Mouse (Mus musculus) neural tube, embryonic 15.5 days (tissue): ENCODE measurements around the gene Tspan8. TPM values are rescaled to one million over a fixed set of nuclear protein-coding genes. Genes with fewer than 3 reads are reported as not detected.

Experiments
- ATAC-seq: fragments of 200-750 bp; cut with Nextera tagmentation; 2 replicates; pipeline ENCODE4 v1.8.0; 2017; ENCODE audit warnings: mild to moderate bottlenecking, moderate TSS enrichment, moderate library complexity; ENCODE audit not compliant: low FRiP score
- H3K27ac ChIP-seq: fragments of 300-500 bp; sonication (generic); replicated peaks from 2 replicates; pipeline ENCODE4 v1.5.1; 2015; ENCODE audit warnings: mild to moderate bottlenecking, inconsistent platforms
- H3K27me3 ChIP-seq: fragments of 300-500 bp; sonication (generic); replicated peaks from 2 replicates; pipeline ENCODE4 v1.6.1; 2015; ENCODE audit warnings: inconsistent platforms
- H3K36me3 ChIP-seq: fragments of 300-500 bp; sonication (generic); 2 replicates; pipeline ENCODE4 v1.6.1; 2015; ENCODE audit warnings: inconsistent platforms
- H3K4me1 ChIP-seq: fragments of 300-500 bp; sonication (generic); 2 replicates; pipeline ENCODE4 v1.6.1; 2015; ENCODE audit warnings: inconsistent platforms
- H3K4me2 ChIP-seq: fragments of 300-500 bp; sonication (generic); 2 replicates; pipeline ENCODE4 v1.6.1; 2015; ENCODE audit warnings: inconsistent platforms, mild to moderate bottlenecking, moderate library complexity
- H3K4me3 ChIP-seq: fragments of 300-500 bp; sonication (generic); replicated peaks from 2 replicates; pipeline ENCODE4 v1.5.1; 2015; ENCODE audit warnings: mild to moderate bottlenecking, inconsistent platforms
- H3K9ac ChIP-seq: fragments of 300-500 bp; sonication (generic); replicated peaks from 2 replicates; pipeline ENCODE4 v1.6.1; 2015; ENCODE audit warnings: mild to moderate bottlenecking, inconsistent platforms
- H3K9me3 ChIP-seq: fragments of 300-500 bp; sonication (generic); replicated peaks from 2 replicates; pipeline ENCODE4 v1.6.1; 2016; ENCODE audit warnings: inconsistent platforms
- WGBS: fragments of 180-500 bp; shearing (Covaris S2); methylation state at CpG from one replicate; pipeline ENCODE4 v1.1.7; 2015; ENCODE audit warnings: mixed read lengths; 5-methylcytosine and 5-hydroxymethylcytosine counted together
- polyA plus RNA-seq: library from polyadenylated mRNA; unstranded; fragments of >200 nt; fragmentation: Nextera tagmentation; extraction: Ambion mirVana; gene quantifications from 2 replicates; pipeline ENCODE4 v1.2.1, GENCODE M21; 2015

The Tspan8 gene
- polyA plus RNA-seq = 0.82 and 20.5 TPM in 2 replicates

DNA sequence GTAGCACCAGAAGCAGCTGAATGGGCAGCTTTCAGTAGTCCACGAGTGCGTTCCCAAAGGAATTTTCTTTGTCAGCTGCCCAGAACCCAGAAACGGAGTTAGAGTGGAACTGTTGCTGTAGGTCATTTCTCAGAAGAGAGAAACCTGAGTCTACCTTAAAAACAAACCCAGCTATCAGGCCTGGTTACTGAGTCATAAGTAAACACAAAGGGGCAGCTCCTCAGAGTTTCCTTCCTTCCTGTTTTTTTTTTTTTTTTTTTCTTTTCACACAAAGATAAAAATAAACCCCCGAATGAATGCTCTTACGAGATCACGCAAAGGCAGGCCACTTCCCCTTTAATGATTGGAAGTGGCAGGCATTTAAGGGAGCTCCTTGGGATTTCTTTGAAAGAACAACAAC is at the start of gene Tspan8:
TSS of gene Tspan8 (plus strand) at position 322 of the 400 bp plus-strand sequence.
- Histone ChIP-seq H3K4me3 (no peak within 1 kb of the TSS), H3K4me1 (no peaks in the 10 kb centered on the region), H3K9ac (no peak within 1 kb of the TSS), H3K9me3 (no peaks in the 10 kb centered on the region), H3K4me2 (no peak within 1 kb of the TSS), H3K27ac (no peak within 1 kb of the TSS), H3K36me3 (no peaks in the 10 kb centered on the region), H3K27me3 (no peaks in the 10 kb centered on the region)
- 66% methylated on average over 6 of the region's 6 CpGs for WGBS
- ATAC-seq = no peak

DNA sequence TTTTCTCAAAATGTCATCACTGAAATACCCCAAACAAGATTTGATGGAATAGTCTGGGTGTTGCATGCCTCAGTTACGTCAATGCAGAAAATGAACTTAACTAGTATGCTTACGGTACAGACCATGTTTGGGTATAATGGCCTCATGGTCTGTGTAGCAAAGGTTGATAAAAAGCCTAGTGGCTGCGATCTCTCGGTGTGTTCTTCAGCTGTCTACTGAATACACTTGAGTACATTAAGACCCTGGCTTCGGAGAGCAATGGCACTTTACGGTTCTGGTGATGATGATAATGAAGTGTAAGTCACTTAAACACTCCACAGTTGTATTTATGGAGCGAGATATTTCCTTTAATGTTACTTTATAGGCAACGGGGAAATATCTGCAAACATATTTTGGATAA is 46.6 kb upstream of the Tspan8 start:
- H3K4me1 ChIP-seq = no peaks in the 10 kb centered on the region
- ATAC-seq = no peak
- H3K36me3 ChIP-seq = no peaks in the 10 kb centered on the region
- no peak overlapping the region for H3K4me3 ChIP-seq
- 94% methylated on average over 8 of the region's 8 CpGs for WGBS
- no peak overlapping the region for H3K9ac ChIP-seq
- no peaks in the 10 kb centered on the region for H3K27me3 ChIP-seq
- no peak overlapping the region for H3K4me2 ChIP-seq
- no peak overlapping the region for H3K27ac ChIP-seq
- no peaks in the 10 kb centered on the region for H3K9me3 ChIP-seq

DNA sequence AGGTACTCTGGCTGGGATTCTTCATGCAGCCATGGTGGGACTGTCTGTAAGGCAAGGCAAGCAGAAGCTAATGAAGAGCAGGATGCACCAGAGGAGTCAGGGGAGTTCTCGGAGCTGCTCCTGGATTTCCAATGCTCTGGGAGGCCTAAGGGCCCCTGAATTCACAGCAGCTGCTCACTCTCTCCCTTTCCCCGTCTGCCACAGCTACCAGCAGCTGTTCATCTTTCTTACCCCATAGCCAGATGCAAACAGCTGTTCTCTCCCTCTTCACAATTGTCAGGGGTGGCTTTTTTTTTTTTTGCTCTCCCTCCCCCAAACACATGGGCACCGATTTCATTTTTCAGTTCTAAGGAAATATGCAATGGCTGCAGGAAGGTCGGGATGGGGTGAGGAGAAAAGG is 42.2 kb upstream of the Tspan8 start:
- WGBS = 52% methylated on average over 4 of the region's 4 CpGs
- Histone ChIP-seq H3K27ac (no peak overlapping the region), H3K36me3 (no peaks in the 10 kb centered on the region), H3K4me1 (peaks cover 4% of the 10 kb centered on the region; the same call in 1 of the 2 replicates), H3K4me2 (no peak overlapping the region), H3K9me3 (no peaks in the 10 kb centered on the region), H3K4me3 (no peak overlapping the region), H3K9ac (no peak overlapping the region), H3K27me3 (no peaks in the 10 kb centered on the region)
- ATAC-seq = no peak

DNA sequence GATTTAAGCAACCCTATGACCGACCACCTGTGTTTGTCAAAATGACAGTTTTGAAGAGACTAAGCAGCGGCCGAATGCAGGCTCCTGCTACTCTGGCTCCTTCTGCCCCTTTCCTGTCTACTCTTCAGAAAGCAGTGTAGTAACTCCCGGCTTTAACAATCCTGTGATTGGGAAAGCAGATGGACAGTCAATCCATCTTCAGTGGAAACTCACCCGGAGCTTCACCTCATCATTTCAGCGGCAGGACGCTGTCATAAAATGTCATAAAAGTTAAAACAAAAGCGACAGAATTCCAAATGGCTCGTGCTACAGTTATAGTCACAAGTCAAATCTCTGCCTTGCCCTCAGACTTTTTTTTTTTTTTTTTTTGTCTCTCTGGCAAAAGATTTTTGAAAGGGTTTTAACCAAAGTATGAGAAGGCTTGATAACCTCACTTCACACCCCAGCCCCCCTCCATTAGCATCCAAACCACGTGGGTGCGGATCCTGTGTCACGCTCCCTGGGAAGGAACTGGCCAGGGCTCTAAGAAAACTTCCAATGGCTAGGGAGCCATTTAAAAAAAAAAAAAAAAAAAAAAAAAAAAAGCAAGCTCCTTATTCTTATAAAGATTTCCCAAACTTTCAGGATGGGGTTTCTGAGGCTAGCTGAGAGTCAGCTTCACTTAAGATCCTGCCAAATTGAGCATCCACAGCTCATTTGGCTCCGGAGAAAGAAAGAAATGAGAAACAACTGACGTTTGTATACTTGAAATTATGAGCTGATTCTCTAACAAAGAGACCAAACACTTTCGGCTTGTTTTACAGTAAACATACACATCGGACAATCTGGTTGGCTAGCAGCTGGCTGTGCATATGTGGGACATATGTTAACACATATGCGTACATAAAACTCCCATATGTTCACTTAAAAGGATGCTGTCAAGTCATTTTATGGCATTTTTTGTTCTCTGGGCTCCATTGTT is 40.4 kb upstream of the Tspan8 start:
- H3K36me3 ChIP-seq = no peaks in the 10 kb centered on the region
- no peaks in the 10 kb centered on the region for H3K9me3 ChIP-seq
- H3K4me3 ChIP-seq = no peak overlapping the region
- 29% methylated on average over 17 of the region's 17 CpGs for WGBS
- no peaks in the 10 kb centered on the region for H3K27me3 ChIP-seq
- H3K27ac ChIP-seq = no peak overlapping the region
- no peak overlapping the region; the same call in 1 of the 2 replicates for H3K4me2 ChIP-seq
- peaks cover 4% of the 10 kb centered on the region; the same call in 1 of the 2 replicates for H3K4me1 ChIP-seq
- no peak for ATAC-seq
- no peak overlapping the region for H3K9ac ChIP-seq

DNA sequence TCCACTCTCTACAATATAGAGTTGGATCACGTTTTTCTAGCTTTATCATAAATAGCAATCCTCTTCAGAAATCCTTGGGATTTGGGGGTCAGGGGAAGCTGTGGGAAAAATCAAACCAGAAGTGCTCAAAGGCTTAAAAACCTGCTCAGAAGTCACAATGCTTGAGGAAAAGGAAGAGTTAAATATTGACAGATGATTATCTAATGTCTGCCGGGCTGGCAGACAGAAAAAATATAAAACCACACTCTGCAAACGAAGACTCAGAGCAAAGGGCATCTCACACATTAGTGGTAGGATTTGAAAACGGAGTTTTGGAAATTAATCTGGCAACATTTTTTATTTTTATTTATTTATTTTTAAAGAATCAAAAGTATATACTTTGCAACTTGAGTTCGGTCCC is 39.3 kb upstream of the Tspan8 start:
- WGBS = 75% methylated on average over 5 of the region's 5 CpGs
- peaks cover 4% of the 10 kb centered on the region; the same call in 1 of the 2 replicates for H3K4me1 ChIP-seq
- H3K4me2 ChIP-seq = no peak overlapping the region
- no peak overlapping the region for H3K4me3 ChIP-seq
- H3K27ac ChIP-seq = no peak overlapping the region
- no peak overlapping the region for H3K9ac ChIP-seq
- H3K36me3 ChIP-seq = no peaks in the 10 kb centered on the region
- no peaks in the 10 kb centered on the region for H3K9me3 ChIP-seq
- H3K27me3 ChIP-seq = no peaks in the 10 kb centered on the region
- no peak for ATAC-seq

DNA sequence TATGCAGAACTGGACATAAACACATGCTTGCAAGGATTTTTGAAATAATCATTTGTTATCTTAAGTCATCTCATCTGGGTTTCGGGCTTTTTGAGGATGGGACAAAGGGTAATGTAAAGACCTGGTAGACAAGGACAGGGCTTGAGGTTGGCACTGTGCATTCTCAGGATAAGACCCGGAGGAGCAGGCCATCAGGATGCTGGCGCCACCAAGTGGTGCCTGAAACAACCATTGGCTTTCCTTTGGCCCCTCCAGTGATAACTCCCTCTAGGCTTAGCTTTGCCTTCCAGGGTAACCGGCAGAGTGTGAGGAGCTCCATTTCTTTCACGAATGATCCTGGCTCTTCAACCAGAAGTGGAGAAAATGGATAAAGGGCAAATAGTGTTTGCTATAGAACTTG is 38.0 kb upstream of the Tspan8 start:
- no peaks in the 10 kb centered on the region for H3K36me3 ChIP-seq
- H3K27me3 ChIP-seq = no peaks in the 10 kb centered on the region
- no peak overlapping the region for H3K4me2 ChIP-seq
- H3K4me3 ChIP-seq = no peak overlapping the region
- no peaks in the 10 kb centered on the region for H3K9me3 ChIP-seq
- 54% methylated on average over 5 of the region's 5 CpGs for WGBS
- no peak overlapping the region for H3K9ac ChIP-seq
- H3K27ac ChIP-seq = no peak overlapping the region
- no peak for ATAC-seq
- peaks cover 4% of the 10 kb centered on the region; the same call in 1 of the 2 replicates for H3K4me1 ChIP-seq

DNA sequence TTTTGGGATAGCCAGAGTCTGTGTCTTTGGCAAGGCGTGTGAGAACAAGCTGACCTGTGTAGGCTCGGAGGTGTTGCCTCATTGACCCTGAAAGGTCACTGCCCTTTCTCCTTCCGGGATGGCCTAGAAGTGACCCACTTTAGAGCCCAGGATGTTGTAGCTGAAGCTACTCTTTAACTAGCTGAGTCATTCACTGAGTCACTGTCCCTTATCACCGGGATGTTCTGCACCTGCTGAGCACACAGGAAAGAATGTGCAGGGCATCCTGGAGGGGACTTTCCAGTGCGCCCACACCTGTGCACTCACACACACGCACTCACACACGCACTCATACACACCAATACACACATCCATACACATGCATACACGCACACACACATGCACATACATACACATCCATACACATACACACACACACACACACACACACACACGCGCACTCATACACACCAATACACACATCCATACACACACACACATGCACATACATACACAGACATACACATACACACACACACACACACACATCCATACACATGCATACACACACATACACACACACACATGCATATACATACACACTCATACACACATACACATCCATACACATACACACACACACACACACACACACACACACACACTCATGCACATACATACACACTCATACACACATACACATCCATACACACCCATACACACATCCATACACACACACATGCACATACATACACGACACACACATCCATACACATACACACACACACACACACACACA is 36.2 kb upstream of the Tspan8 start:
- Histone ChIP-seq H3K4me2 (no peak overlapping the region), H3K9me3 (no peaks in the 10 kb centered on the region), H3K36me3 (no peaks in the 10 kb centered on the region), H3K27ac (no peak overlapping the region), H3K27me3 (no peaks in the 10 kb centered on the region), H3K4me1 (peaks cover 4% of the 10 kb centered on the region; the same call in 1 of the 2 replicates), H3K9ac (no peak overlapping the region), H3K4me3 (no peak overlapping the region)
- ATAC-seq = no peak
- WGBS = 79% methylated on average over 11 of the region's 11 CpGs

DNA sequence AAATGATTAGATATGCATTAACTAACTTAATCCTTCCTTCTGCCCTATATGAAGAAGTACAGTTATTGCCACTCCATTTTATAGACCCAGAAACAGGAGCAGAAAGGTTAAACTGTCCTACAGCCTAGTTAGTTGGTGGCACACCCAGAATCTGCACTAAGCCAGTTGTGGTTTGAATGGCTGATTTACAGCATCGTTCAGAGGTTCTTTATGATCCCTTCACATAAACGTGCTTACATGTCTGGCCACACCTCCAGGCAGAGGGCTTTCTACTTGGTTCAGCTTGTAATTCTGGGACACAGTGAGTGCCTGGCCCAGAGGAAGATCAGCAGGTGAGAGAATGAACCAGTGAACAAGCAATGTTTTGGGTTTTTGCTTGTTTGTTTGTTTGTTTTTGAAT is 33.4 kb upstream of the Tspan8 start:
- H3K4me3 ChIP-seq = no peak overlapping the region
- H3K4me1 ChIP-seq = no peaks in the 10 kb centered on the region
- H3K27ac ChIP-seq = no peak overlapping the region
- no peak overlapping the region for H3K4me2 ChIP-seq
- H3K36me3 ChIP-seq = no peaks in the 10 kb centered on the region
- H3K9me3 ChIP-seq = no peaks in the 10 kb centered on the region
- no peak overlapping the region for H3K9ac ChIP-seq
- WGBS = 30% methylated on average over 2 of the region's 2 CpGs
- H3K27me3 ChIP-seq = no peaks in the 10 kb centered on the region
- no peak for ATAC-seq

DNA sequence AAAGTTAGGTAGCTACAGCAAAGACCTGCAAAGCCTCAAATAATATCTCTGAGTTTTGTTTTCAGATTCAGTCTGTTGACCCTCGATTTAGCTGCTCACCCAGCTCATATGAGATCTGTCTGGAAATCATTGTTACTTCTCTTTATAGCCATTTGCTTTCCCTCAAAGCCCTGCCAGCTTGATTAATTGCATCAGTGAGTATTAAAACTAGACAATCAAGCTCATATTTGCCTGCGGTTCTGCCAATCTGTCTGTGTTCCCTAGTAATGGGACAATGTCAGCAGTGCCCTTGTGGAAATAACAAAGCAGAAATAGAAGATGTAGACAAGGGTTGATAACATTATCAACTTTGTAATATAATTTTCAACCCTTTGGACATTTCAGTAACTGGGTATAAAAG is 25.8 kb upstream of the Tspan8 start:
- H3K4me1 ChIP-seq = no peaks in the 10 kb centered on the region
- H3K27ac ChIP-seq = no peak overlapping the region
- no peak for ATAC-seq
- no peaks in the 10 kb centered on the region for H3K36me3 ChIP-seq
- no peak overlapping the region for H3K4me2 ChIP-seq
- no peaks in the 10 kb centered on the region for H3K27me3 ChIP-seq
- no peak overlapping the region for H3K9ac ChIP-seq
- H3K4me3 ChIP-seq = no peak overlapping the region
- H3K9me3 ChIP-seq = no peaks in the 10 kb centered on the region
- WGBS = 49% methylated on average over 2 of the region's 2 CpGs

DNA sequence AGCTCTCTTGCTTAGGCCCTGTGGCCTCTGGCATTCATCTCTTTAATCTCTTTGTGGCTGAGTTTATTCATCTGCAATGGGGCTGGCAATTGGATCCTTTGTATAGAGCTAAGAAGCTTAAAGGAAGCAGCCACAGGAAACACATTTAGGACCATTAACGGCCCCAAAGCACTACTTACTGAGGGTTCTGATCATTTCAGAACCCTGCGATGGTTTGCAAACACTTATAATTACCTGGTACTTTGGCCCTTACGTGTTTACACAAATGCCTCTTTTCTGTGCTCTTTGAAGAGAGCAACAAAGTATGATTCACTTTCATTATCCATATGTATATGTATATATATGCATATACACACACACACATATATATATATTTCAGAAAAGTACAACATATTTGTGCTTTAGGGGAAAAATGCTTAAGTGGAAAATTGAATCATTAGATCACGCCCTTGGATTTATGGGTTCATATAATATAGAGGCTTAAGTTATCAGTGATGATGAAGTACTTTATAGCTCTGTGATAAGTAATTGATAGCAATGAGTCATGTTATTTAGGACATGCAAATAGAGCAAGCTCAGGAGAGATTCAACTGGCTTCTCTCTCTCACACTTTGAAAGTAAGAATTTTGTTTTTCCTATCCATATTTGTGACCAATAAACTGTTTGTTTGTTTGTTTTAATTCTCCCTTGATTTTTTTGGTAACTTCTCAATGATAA is 20.4 kb upstream of the Tspan8 start:
- no peak overlapping the region for H3K4me2 ChIP-seq
- no peak overlapping the region for H3K27ac ChIP-seq
- no peak overlapping the region for H3K9ac ChIP-seq
- no peaks in the 10 kb centered on the region for H3K9me3 ChIP-seq
- H3K4me1 ChIP-seq = no peaks in the 10 kb centered on the region
- H3K4me3 ChIP-seq = no peak overlapping the region
- ATAC-seq = no peak
- no peaks in the 10 kb centered on the region for H3K27me3 ChIP-seq
- WGBS = 61% methylated on average over 4 of the region's 4 CpGs
- no peaks in the 10 kb centered on the region for H3K36me3 ChIP-seq

DNA sequence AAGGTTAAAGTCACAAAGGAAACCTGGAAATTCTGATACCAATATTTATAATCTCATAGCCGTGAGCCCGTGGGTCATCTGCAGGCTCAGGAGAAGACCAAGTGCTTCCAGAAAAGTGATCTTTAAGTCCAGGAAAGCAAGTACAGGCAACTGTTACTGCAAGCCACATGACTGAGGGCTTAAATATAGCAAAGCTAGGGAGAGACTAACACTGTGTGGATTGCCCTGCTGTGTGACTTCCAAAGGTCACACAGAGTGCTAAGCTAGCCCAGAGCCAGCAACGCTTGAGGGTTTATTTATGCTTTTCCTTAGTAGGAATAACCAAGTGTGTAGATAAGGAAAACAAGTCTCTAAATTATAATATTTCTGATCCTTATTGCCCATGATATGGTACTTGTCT is 15.2 kb upstream of the Tspan8 start:
- no peak for ATAC-seq
- no peak overlapping the region for H3K4me2 ChIP-seq
- H3K36me3 ChIP-seq = no peaks in the 10 kb centered on the region
- H3K4me3 ChIP-seq = no peak overlapping the region
- no peak overlapping the region for H3K27ac ChIP-seq
- H3K9me3 ChIP-seq = no peaks in the 10 kb centered on the region
- H3K4me1 ChIP-seq = no peaks in the 10 kb centered on the region
- no peaks in the 10 kb centered on the region for H3K27me3 ChIP-seq
- H3K9ac ChIP-seq = no peak overlapping the region
- WGBS = 88% methylated on average over 3 of the region's 3 CpGs
